Mouse (Mus musculus) liver, embryonic 16.5 days (tissue): ENCODE results near the gene C2cd5. TPM values are rescaled to one million over a fixed set of nuclear protein-coding genes. Genes with fewer than 3 reads are reported as not detected.

Experiments
- ATAC-seq: fragments of 200-750 bp; cut with Nextera tagmentation; 2 replicates; pipeline ENCODE4 v1.8.0; 2017; ENCODE audit warnings: low read depth, mild to moderate bottlenecking, moderate number of reproducible peaks, moderate library complexity
- H3K27ac ChIP-seq: fragments of 300-500 bp; sonication (generic); 2 replicates; pipeline ENCODE4 v1.5.1; 2014; ENCODE audit warnings: mild to moderate bottlenecking, low read length
- H3K27me3 ChIP-seq: fragments of 300-500 bp; sonication (generic); 2 replicates; pipeline ENCODE4 v1.6.1; 2014; ENCODE audit warnings: low read depth, low read length, mixed read lengths; ENCODE audit not compliant: control insufficient read depth, insufficient read depth
- H3K36me3 ChIP-seq: fragments of 300-500 bp; sonication (generic); 2 replicates; pipeline ENCODE4 v1.6.1; 2014; ENCODE audit warnings: mild to moderate bottlenecking; ENCODE audit not compliant: control insufficient read depth, insufficient read depth
- H3K4me1 ChIP-seq: fragments of 300-500 bp; sonication (generic); 2 replicates; pipeline ENCODE4 v1.6.1; 2014; ENCODE audit warnings: low read depth, low read length, mixed read lengths; ENCODE audit not compliant: control insufficient read depth
- H3K4me2 ChIP-seq: fragments of 300-500 bp; sonication (generic); 2 replicates; pipeline ENCODE4 v1.6.1; 2014; ENCODE audit warnings: low read depth, low read length, mixed read lengths
- H3K4me3 ChIP-seq: fragments of 300-500 bp; sonication (generic); 2 replicates; pipeline ENCODE4 v1.5.1; 2014; ENCODE audit warnings: low read depth, mild to moderate bottlenecking, low read length
- H3K9ac ChIP-seq: fragments of 300-500 bp; sonication (generic); 2 replicates; pipeline ENCODE4 v1.6.1; 2014; ENCODE audit warnings: low read depth, low read length
- H3K9me3 ChIP-seq: fragments of 300-500 bp; sonication (generic); replicated peaks from 2 replicates; pipeline ENCODE4 v1.6.1; 2016; ENCODE audit warnings: low read length; ENCODE audit not compliant: control insufficient read depth
- WGBS: fragments of 180-500 bp; shearing (Covaris S2); extraction: QIAGEN DNeasy Blood & Tissue Kit; methylation state at CpG from one replicate; pipeline ENCODE4 v1.1.7; 2014; ENCODE audit not compliant: insufficient replicate concordance; 5-methylcytosine and 5-hydroxymethylcytosine counted together
- polyA plus RNA-seq: library from polyadenylated mRNA; unstranded; fragments of >200 nt; fragmentation: Nextera tagmentation; extraction: Ambion mirVana; gene quantifications from 2 replicates; pipeline ENCODE4 v1.2.1, GENCODE M21; 2015

The C2cd5 gene
- polyA plus RNA-seq = 18.4 and 18.5 TPM in 2 replicates

- H3K9me3 ChIP-seq = peaks cover 2% of the 10 kb centered on the region; the same call in 1 of the 2 replicates
- under 1% methylated on average over 53 of the region's 75 CpGs for WGBS
- peak within 1 kb of the TSS; percentile 88 for H3K27ac ChIP-seq
- peak within 1 kb of the TSS; percentile 88 for H3K9ac ChIP-seq
- H3K4me3 ChIP-seq = peak within 1 kb of the TSS; percentile 81
- H3K27me3 ChIP-seq = no peaks in the 10 kb centered on the region
- peak; percentile 96 for ATAC-seq
- peaks cover 17% of the 10 kb centered on the region for H3K4me1 ChIP-seq
- peak within 1 kb of the TSS; percentile 85 for H3K4me2 ChIP-seq
- H3K36me3 ChIP-seq = no peaks in the 10 kb centered on the region; the same call in 1 of the 2 replicates
These were observed at the start of gene C2cd5 for GRCm38 (mm10) chr6:143099681-143100382. Gene C2cd5, minus strand, starts transcription at chr6:143100141.

GRCm38 (mm10) chr6:143148868-143149267 lies 48.9 kb upstream of the C2cd5 start:
- Histone ChIP-seq H3K4me2 (no peak overlapping the region), H3K36me3 (no peaks in the 10 kb centered on the region), H3K4me1 (no peaks in the 10 kb centered on the region; the same call in none of the 2 replicates), H3K4me3 (no peak overlapping the region), H3K27me3 (no peaks in the 10 kb centered on the region), H3K9ac (no peak overlapping the region), H3K27ac (no peak overlapping the region), H3K9me3 (no peaks in the 10 kb centered on the region)
- ATAC-seq = no peak

DNA sequence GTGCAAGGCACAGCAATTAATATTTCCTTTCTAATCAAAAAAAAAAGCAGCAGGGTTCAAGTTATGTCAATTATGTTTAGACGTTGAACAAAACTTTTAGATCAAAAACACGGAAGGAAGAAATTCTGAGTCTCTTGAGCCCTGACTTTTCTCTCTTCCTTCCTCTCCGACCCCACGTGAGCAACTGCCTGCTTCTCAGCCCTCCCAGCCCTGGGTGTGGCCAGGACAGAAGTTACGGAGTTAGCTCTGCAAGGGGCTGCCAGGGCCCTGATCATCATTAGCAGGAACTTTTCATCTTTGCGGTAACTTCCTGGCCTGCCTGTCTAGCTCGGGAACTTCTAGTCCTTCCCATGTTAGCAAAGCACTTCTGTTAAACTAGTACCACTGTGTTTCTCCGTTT lies 46.8 kb upstream of the C2cd5 start:
- no peak overlapping the region for H3K4me2 ChIP-seq
- ATAC-seq = peak; percentile 55
- 19% methylated on average over 8 of the region's 8 CpGs for WGBS
- H3K36me3 ChIP-seq = no peaks in the 10 kb centered on the region
- H3K4me1 ChIP-seq = no peaks in the 10 kb centered on the region; the same call in 1 of the 2 replicates
- H3K27ac ChIP-seq = peak overlapping the region; percentile 12; the same call in 1 of the 2 replicates
- H3K27me3 ChIP-seq = no peaks in the 10 kb centered on the region
- H3K9me3 ChIP-seq = no peaks in the 10 kb centered on the region
- no peak overlapping the region for H3K9ac ChIP-seq
- no peak overlapping the region for H3K4me3 ChIP-seq

DNA sequence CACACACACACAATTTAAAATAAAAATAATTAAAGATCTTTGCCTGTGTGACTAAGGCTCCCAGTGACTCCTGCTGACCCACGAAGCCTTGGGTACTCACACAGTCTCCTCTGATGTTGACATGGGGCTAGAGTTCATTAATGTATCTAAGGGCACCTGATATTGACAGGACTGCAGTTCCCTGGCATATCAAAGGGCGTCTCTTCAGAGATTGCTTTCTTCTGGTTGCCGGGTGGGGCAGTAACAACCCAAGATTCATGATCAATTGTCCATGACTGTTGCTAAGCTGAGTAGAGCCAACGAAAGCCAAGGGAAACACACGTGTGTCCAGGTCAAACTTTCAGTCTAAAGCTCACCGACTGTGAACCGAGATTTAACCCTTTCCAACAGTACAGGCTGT lies 45.1 kb upstream of the C2cd5 start:
- Histone ChIP-seq H3K4me2 (no peak overlapping the region), H3K4me3 (no peak overlapping the region), H3K27ac (no peak overlapping the region), H3K9ac (no peak overlapping the region), H3K4me1 (no peaks in the 10 kb centered on the region; the same call in 1 of the 2 replicates), H3K9me3 (no peaks in the 10 kb centered on the region), H3K27me3 (no peaks in the 10 kb centered on the region), H3K36me3 (no peaks in the 10 kb centered on the region)
- peak; percentile 25; the same call in 1 of the 2 replicates for ATAC-seq
- WGBS = 43% methylated on average over 7 of the region's 7 CpGs

GRCm38 (mm10) chr6:143144556-143144955 lies 44.6 kb upstream of the C2cd5 start:
- H3K9ac ChIP-seq = no peak overlapping the region
- H3K36me3 ChIP-seq = no peaks in the 10 kb centered on the region
- no peak overlapping the region for H3K4me3 ChIP-seq
- H3K9me3 ChIP-seq = no peaks in the 10 kb centered on the region
- no peak for ATAC-seq
- H3K4me1 ChIP-seq = no peaks in the 10 kb centered on the region; the same call in 1 of the 2 replicates
- H3K27me3 ChIP-seq = no peaks in the 10 kb centered on the region
- no peak overlapping the region for H3K27ac ChIP-seq
- no peak overlapping the region for H3K4me2 ChIP-seq
- WGBS = 81% methylated on average over 2 of the region's 2 CpGs

DNA sequence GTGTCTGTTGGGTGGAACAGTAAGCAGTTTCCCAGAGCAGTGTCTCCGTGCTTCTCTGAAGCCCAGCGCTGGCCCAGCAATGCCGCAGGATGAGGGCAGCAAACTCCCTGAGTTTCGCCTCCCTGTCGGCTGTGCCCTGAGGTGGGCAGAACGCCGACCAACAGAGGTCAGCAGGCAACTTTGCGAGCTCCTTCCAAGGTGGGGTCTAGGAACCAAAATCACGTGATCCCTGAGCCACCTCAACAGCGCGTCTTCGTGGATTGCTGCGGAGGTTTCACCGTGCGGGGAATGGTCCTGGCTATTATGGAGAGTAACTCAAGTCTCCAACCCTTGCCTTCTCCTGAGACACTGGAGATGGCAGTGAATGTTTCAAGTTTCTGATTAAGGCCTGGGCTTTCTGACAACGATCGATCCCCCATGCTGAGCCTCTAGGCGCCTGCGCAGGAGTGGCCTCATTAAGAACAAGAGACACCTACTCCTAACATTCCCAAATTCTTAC lies 43.9 kb upstream of the C2cd5 start:
- peak overlapping the region; percentile 7; the same call in 1 of the 2 replicates for H3K9ac ChIP-seq
- ATAC-seq = no peak
- H3K9me3 ChIP-seq = no peaks in the 10 kb centered on the region
- WGBS = 39% methylated on average over 19 of the region's 19 CpGs
- no peaks in the 10 kb centered on the region for H3K36me3 ChIP-seq
- H3K4me3 ChIP-seq = peak overlapping the region; percentile 28
- peak overlapping the region; percentile 48 for H3K4me2 ChIP-seq
- H3K27ac ChIP-seq = no peak overlapping the region
- no peaks in the 10 kb centered on the region for H3K27me3 ChIP-seq
- H3K4me1 ChIP-seq = no peaks in the 10 kb centered on the region; the same call in 1 of the 2 replicates

- H3K9ac ChIP-seq = no peak overlapping the region
- ATAC-seq = no peak
- no peaks in the 10 kb centered on the region for H3K27me3 ChIP-seq
- no peaks in the 10 kb centered on the region; the same call in 1 of the 2 replicates for H3K4me1 ChIP-seq
- no peak overlapping the region for H3K27ac ChIP-seq
- no peaks in the 10 kb centered on the region for H3K9me3 ChIP-seq
- WGBS = 68% methylated on average over 9 of the region's 9 CpGs
- H3K4me2 ChIP-seq = peak overlapping the region; percentile 48; the same call in 1 of the 2 replicates
- no peaks in the 10 kb centered on the region for H3K36me3 ChIP-seq
- H3K4me3 ChIP-seq = no peak overlapping the region
These were observed 43.4 kb upstream of the C2cd5 start for GRCm38 (mm10) chr6:143143321-143143720.

GRCm38 (mm10) chr6:143142861-143143260 lies 42.9 kb upstream of the C2cd5 start:
- no peaks in the 10 kb centered on the region for H3K36me3 ChIP-seq
- H3K9ac ChIP-seq = no peak overlapping the region
- H3K4me1 ChIP-seq = no peaks in the 10 kb centered on the region; the same call in 1 of the 2 replicates
- no peak for ATAC-seq
- H3K4me3 ChIP-seq = no peak overlapping the region
- no peak overlapping the region for H3K27ac ChIP-seq
- H3K27me3 ChIP-seq = no peaks in the 10 kb centered on the region
- no peak overlapping the region for H3K4me2 ChIP-seq
- H3K9me3 ChIP-seq = no peaks in the 10 kb centered on the region
- 65% methylated on average over 4 of the region's 4 CpGs for WGBS
